Mouse (Mus musculus) E14TG2a.4 (cell line): ENCODE results near the gene Cyp2d10.

ENCODE experiments used
- H3K27me3 ChIP-seq: 2 replicates; pipeline ENCODE4 v1.6.1; 2014; ENCODE audit warnings: low read length, control low read depth; ENCODE audit not compliant: insufficient read depth
- H3K36me3 ChIP-seq: 2 replicates; pipeline ENCODE4 v1.6.1; 2014; ENCODE audit warnings: low read length, control low read depth; ENCODE audit not compliant: insufficient read depth
- H3K4me1 ChIP-seq: replicated peaks from 2 replicates; pipeline ENCODE4 v1.6.1; 2014; ENCODE audit warnings: low read depth, low read length, control low read depth
- H3K4me3 ChIP-seq: replicated peaks from 2 replicates; pipeline ENCODE4 v1.5.1; 2014; ENCODE audit warnings: mild to moderate bottlenecking, low read length
- H3K9me3 ChIP-seq: 2 replicates; pipeline ENCODE4 v1.6.1; 2014; ENCODE audit warnings: low read length, control low read depth
- CTCF ChIP-seq: conservative IDR thresholded peaks from 2 replicates; pipeline ENCODE4 v1.5.1; 2014; ENCODE audit warnings: low read length
- NANOG ChIP-seq: IDR thresholded peaks from 2 replicates; pipeline ENCODE4 v1.6.1; 2014; ENCODE audit warnings: borderline replicate concordance, low read length, mixed read lengths
- POU5F1 ChIP-seq: IDR thresholded peaks from 2 replicates; pipeline ENCODE4 v1.6.1; 2014; ENCODE audit warnings: low read length, borderline replicate concordance

Gene Cyp2d10

DNA sequence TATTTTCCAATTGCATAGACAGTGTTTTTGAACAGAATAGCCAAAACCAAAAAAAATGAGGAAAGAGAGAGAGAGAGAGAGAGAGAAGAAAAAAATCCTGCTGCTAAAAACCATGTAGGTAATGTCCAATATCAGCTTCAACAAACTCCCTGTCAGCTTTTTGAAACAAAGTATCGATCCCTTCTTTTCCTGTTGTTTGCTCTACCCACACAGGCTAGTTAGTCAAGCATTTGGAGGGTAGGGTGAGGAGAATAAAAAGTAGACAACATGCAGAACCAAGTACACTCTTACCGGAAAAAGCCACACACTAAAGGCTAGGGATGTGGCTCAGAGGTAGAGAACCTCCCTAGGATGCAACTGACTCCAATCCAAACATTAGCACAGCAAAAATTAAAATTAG, 21.3 kb downstream of the Cyp2d10 start:
- Histone ChIP-seq H3K9me3 (peaks cover 18% of the 10 kb centered on the region), H3K4me3 (no peak overlapping the region), H3K27me3 (no peaks in the 10 kb centered on the region), H3K36me3 (no peaks in the 10 kb centered on the region), H3K4me1 (0 out of 2 replicates have a peak, but pooled peaks cover 2% of the 10 kb centered on the region)
- TF ChIP-seq POU5F1 (no peak), CTCF (no peak), NANOG (no peak)

DNA sequence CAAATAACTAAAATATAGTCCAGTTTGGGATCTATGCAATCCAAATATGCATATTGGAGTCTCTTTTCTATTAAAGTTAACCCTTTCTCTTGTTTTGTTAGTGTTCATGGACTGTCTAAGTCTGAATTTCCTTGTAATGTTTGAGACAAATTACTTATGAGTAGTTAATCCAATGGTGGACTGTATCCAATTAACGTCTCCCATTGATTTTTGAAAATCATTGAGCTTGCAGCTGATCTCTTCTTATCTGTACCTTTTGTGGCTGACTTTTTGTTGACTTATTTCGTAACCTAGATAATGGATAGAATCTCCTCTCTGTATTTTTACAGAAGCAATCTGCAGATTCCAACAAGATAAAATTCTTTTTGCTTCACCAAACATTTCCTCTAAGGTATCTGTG, 24.6 kb downstream of the Cyp2d10 start:
- TF ChIP-seq CTCF (no peak), POU5F1 (no peak), NANOG (no peak)
- no peaks in the 10 kb centered on the region for H3K36me3 ChIP-seq
- peaks cover 20% of the 10 kb centered on the region for H3K4me1 ChIP-seq
- peaks cover 18% of the 10 kb centered on the region for H3K9me3 ChIP-seq
- H3K27me3 ChIP-seq = peaks cover 17% of the 10 kb centered on the region
- H3K4me3 ChIP-seq = no peak overlapping the region

DNA sequence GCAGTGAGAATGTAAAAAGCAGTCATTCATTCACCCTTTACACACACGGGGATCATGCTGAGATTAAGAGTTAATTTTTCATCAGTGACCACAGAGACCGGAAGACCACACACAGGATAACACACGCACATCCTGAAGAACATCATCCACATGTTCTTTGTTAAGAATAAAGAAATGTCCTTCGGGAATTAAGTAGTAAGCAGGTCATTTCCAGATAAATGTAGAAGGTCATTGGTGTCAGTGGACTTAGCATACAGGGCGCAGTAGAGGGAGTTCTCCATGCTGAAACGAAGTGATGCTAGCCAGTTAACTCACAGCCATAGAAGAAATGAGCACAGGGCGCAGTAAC, 26.3 kb downstream of the Cyp2d10 start:
- H3K36me3 ChIP-seq = no peaks in the 10 kb centered on the region
- H3K4me3 ChIP-seq = no peak overlapping the region
- TF ChIP-seq POU5F1 = no peak
- no peak for TF ChIP-seq CTCF
- no peak for TF ChIP-seq NANOG
- peaks cover 18% of the 10 kb centered on the region for H3K9me3 ChIP-seq
- peaks cover 18% of the 10 kb centered on the region for H3K27me3 ChIP-seq
- H3K4me1 ChIP-seq = peaks cover 20% of the 10 kb centered on the region

DNA sequence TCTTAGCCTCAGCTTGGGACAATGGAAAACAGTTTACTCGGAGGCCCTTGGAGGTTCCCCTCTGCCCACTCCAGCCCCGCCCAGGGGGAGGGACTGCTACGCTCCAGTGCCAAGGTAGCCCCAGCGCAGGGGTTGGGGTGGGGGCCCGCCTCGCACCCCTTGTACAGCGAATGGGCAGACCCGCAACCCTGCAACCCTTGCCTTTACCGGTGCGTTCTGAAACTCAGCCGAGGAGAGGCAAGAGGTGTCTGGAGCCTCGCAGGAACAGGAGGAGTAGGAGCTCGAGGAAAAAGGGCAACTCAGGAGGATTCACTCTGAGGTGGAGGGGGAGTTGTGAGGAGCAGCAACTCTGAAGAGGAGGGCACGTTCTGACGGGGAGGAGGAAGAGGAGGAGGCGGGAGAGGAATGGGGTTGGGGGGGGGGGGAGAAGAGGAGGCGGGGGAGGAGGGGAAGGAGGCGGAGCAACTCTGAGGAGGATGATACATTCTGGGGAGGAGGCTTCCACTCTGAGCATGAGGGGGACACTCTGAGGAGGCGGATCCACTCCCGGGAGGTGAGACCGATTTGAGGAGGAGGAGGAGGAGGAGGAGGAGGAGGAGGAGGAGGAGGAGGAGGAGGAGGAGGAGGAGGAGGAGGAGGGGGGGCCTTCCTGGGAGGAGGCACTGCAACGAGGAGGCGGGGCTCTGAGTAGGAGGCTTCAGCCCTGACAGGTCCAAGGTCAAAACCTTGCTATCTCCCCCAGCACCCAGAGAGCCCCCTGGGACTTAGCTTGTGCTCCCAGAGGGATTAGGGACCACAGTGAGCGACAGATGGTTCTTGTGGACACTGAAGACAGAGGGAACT, 26.9 kb downstream of the Cyp2d10 start, which contains the start of gene Cyp2d22:
Gene Cyp2d22 (minus strand): TSS at position 390 of the 843 bp plus-strand sequence.
- H3K4me1 ChIP-seq = peaks cover 20% of the 10 kb centered on the region
- H3K9me3 ChIP-seq = peaks cover 18% of the 10 kb centered on the region
- H3K36me3 ChIP-seq = no peaks in the 10 kb centered on the region
- no peak for TF ChIP-seq POU5F1
- no peak for TF ChIP-seq NANOG
- no peak for TF ChIP-seq CTCF
- H3K4me3 ChIP-seq = peak within 1 kb of the TSS; percentile 70
- H3K27me3 ChIP-seq = peaks cover 18% of the 10 kb centered on the region

GRCm38 (mm10) chr15:82379511-82379870, 27.5 kb downstream of the Cyp2d10 start:
- TF ChIP-seq CTCF (no peak), NANOG (no peak), POU5F1 (no peak)
- Histone ChIP-seq H3K4me1 (peaks cover 20% of the 10 kb centered on the region), H3K27me3 (peaks cover 18% of the 10 kb centered on the region), H3K4me3 (peak overlapping the region; percentile 70), H3K9me3 (peaks cover 18% of the 10 kb centered on the region), H3K36me3 (no peaks in the 10 kb centered on the region)

GRCm38 (mm10) chr15:82378261-82379180, 28.5 kb downstream of the Cyp2d10 start:
- Histone ChIP-seq H3K27me3 (peaks cover 18% of the 10 kb centered on the region), H3K4me3 (no peak overlapping the region), H3K36me3 (no peaks in the 10 kb centered on the region), H3K4me1 (peaks cover 28% of the 10 kb centered on the region), H3K9me3 (peaks cover 18% of the 10 kb centered on the region)
- no peak for TF ChIP-seq POU5F1
- TF ChIP-seq CTCF = no peak
- no peak for TF ChIP-seq NANOG

GRCm38 (mm10) chr15:82377701-82378100, 29.3 kb downstream of the Cyp2d10 start:
- Histone ChIP-seq H3K9me3 (peaks cover 9% of the 10 kb centered on the region), H3K4me3 (no peak overlapping the region), H3K27me3 (peaks cover 23% of the 10 kb centered on the region), H3K36me3 (no peaks in the 10 kb centered on the region), H3K4me1 (peaks cover 31% of the 10 kb centered on the region)
- TF ChIP-seq NANOG = no peak
- TF ChIP-seq CTCF = no peak
- TF ChIP-seq POU5F1 = no peak
